Mouse (Mus musculus): ENCODE data around the gene Obscn. TPM values are rescaled to one million over a fixed set of nuclear protein-coding genes. Genes with fewer than 3 reads are reported as not detected.

Gene Obscn
- total and polyA plus RNA-seq, 2 experiments from 2014 or later: 0.38 to 2.1 TPM

- Histone ChIP-seq H3K4me2 (ENCODE audit: low read depth, low read length, poor library complexity, severe bottlenecking) (no peak overlapping the region), H3K27me3 (ENCODE audit: insufficient read depth, low read length) (no peaks in the 10 kb centered on the region), H3K4me3 (ENCODE audit: low read depth, low read length) (no peak overlapping the region), H3K9ac (replicated peaks; ENCODE audit: low read length, poor library complexity, severe bottlenecking) (no peak overlapping the region), H3K36me3 (ENCODE audit: insufficient read depth, low read length) (no peaks in the 10 kb centered on the region), H3K27ac (ENCODE audit: low read depth, low read length) (no peak overlapping the region), H3K4me1 (ENCODE audit: insufficient read depth, low read length) (no peaks in the 10 kb centered on the region), H3K9me3 (ENCODE audit: low read length) (no peaks in the 10 kb centered on the region)
- 62% methylated on average over 4 of the region's 4 CpGs for WGBS
- DNase-seq (ENCODE audit: low spot score): no peak
- TF ChIP-seq CTCF (IDR thresholded peaks at IDR 0.05): peak; percentile 33; the same call in 1 of the 2 replicates
- no peak for ATAC-seq (ENCODE audit: low FRiP score)
Measured at GRCm38 (mm10) chr11:59094213-59094612, 42.0 kb downstream of the Obscn start.

- no peaks in the 10 kb centered on the region for H3K27me3 ChIP-seq (ENCODE audit: insufficient read depth, low read length)
- no peak overlapping the region for H3K27ac ChIP-seq (ENCODE audit: low read depth, low read length)
- DNase-seq (ENCODE audit: low spot score): no peak
- no peak overlapping the region for H3K4me3 ChIP-seq (ENCODE audit: low read depth, low read length)
- WGBS: 87% methylated on average over 10 of the region's 10 CpGs
- no peak overlapping the region for H3K9ac ChIP-seq (replicated peaks; ENCODE audit: low read length, poor library complexity, severe bottlenecking)
- no peak for TF ChIP-seq CTCF (IDR thresholded peaks at IDR 0.05)
- no peak overlapping the region for H3K4me2 ChIP-seq (ENCODE audit: low read depth, low read length, poor library complexity, severe bottlenecking)
- no peaks in the 10 kb centered on the region for H3K9me3 ChIP-seq (ENCODE audit: low read length)
- ATAC-seq (ENCODE audit: low FRiP score): no peak
- no peaks in the 10 kb centered on the region for H3K4me1 ChIP-seq (ENCODE audit: insufficient read depth, low read length)
- no peaks in the 10 kb centered on the region for H3K36me3 ChIP-seq (ENCODE audit: insufficient read depth, low read length)
Measured at GRCm38 (mm10) chr11:59087581-59087980, 48.6 kb downstream of the Obscn start.

GRCm38 (mm10) chr11:59085200-59085599 lies 51.0 kb downstream of the Obscn start:
- no peak for DNase-seq (ENCODE audit: low spot score)
- Histone ChIP-seq H3K4me2 (ENCODE audit: low read depth, low read length, poor library complexity, severe bottlenecking) (no peak overlapping the region), H3K9me3 (ENCODE audit: low read length) (no peaks in the 10 kb centered on the region), H3K4me1 (ENCODE audit: insufficient read depth, low read length) (no peaks in the 10 kb centered on the region), H3K36me3 (ENCODE audit: insufficient read depth, low read length) (no peaks in the 10 kb centered on the region), H3K9ac (replicated peaks; ENCODE audit: low read length, poor library complexity, severe bottlenecking) (no peak overlapping the region), H3K27me3 (ENCODE audit: insufficient read depth, low read length) (no peaks in the 10 kb centered on the region), H3K4me3 (ENCODE audit: low read depth, low read length) (no peak overlapping the region), H3K27ac (ENCODE audit: low read depth, low read length) (no peak overlapping the region)
- no peak for ATAC-seq (ENCODE audit: low FRiP score)
- no peak for TF ChIP-seq CTCF (IDR thresholded peaks at IDR 0.05)
- WGBS: 83% methylated on average over 6 of the region's 6 CpGs

- ATAC-seq (ENCODE audit: low FRiP score): no peak
- Histone ChIP-seq H3K27me3 (ENCODE audit: insufficient read depth, low read length) (no peaks in the 10 kb centered on the region), H3K4me2 (ENCODE audit: low read depth, low read length, poor library complexity, severe bottlenecking) (no peak overlapping the region), H3K9ac (replicated peaks; ENCODE audit: low read length, poor library complexity, severe bottlenecking) (no peak overlapping the region), H3K9me3 (ENCODE audit: low read length) (no peaks in the 10 kb centered on the region), H3K36me3 (ENCODE audit: insufficient read depth, low read length) (no peaks in the 10 kb centered on the region), H3K4me1 (ENCODE audit: insufficient read depth, low read length) (no peaks in the 10 kb centered on the region), H3K27ac (ENCODE audit: low read depth, low read length) (no peak overlapping the region), H3K4me3 (ENCODE audit: low read depth, low read length) (no peak overlapping the region)
- WGBS: 91% methylated on average over 3 of the region's 3 CpGs
- TF ChIP-seq CTCF (IDR thresholded peaks at IDR 0.05): no peak
- DNase-seq (ENCODE audit: low spot score): no peak
Measured at GRCm38 (mm10) chr11:59083125-59083524, 53.1 kb downstream of the Obscn start.

GRCm38 (mm10) chr11:59078311-59078710 lies 57.9 kb downstream of the Obscn start:
- H3K27ac ChIP-seq (ENCODE audit: low read depth, low read length): no peak overlapping the region
- H3K4me1 ChIP-seq (ENCODE audit: insufficient read depth, low read length): no peaks in the 10 kb centered on the region
- H3K4me2 ChIP-seq (ENCODE audit: low read depth, low read length, poor library complexity, severe bottlenecking): no peak overlapping the region
- no peak for ATAC-seq (ENCODE audit: low FRiP score)
- H3K4me3 ChIP-seq (ENCODE audit: low read depth, low read length): no peak overlapping the region
- H3K9ac ChIP-seq (replicated peaks; ENCODE audit: low read length, poor library complexity, severe bottlenecking): no peak overlapping the region
- no peaks in the 10 kb centered on the region for H3K9me3 ChIP-seq (ENCODE audit: low read length)
- 89% methylated on average over 11 of the region's 11 CpGs for WGBS
- no peaks in the 10 kb centered on the region for H3K27me3 ChIP-seq (ENCODE audit: insufficient read depth, low read length)
- H3K36me3 ChIP-seq (ENCODE audit: insufficient read depth, low read length): no peaks in the 10 kb centered on the region
- TF ChIP-seq CTCF (IDR thresholded peaks at IDR 0.05): no peak
- no peak for DNase-seq (ENCODE audit: low spot score)

- 91% methylated on average over 2 of the region's 2 CpGs for WGBS
- H3K27ac ChIP-seq (ENCODE audit: low read depth, low read length): no peak overlapping the region
- no peak overlapping the region for H3K9ac ChIP-seq (replicated peaks; ENCODE audit: low read length, poor library complexity, severe bottlenecking)
- no peak for TF ChIP-seq CTCF (IDR thresholded peaks at IDR 0.05)
- H3K4me3 ChIP-seq (ENCODE audit: low read depth, low read length): no peak overlapping the region
- H3K4me2 ChIP-seq (ENCODE audit: low read depth, low read length, poor library complexity, severe bottlenecking): no peak overlapping the region
- ATAC-seq (ENCODE audit: low FRiP score) (no peak), DNase-seq (ENCODE audit: low spot score) (peak; percentile 17)
- H3K36me3 ChIP-seq (ENCODE audit: insufficient read depth, low read length): no peaks in the 10 kb centered on the region
- no peaks in the 10 kb centered on the region for H3K9me3 ChIP-seq (ENCODE audit: low read length)
- no peaks in the 10 kb centered on the region for H3K4me1 ChIP-seq (ENCODE audit: insufficient read depth, low read length)
- H3K27me3 ChIP-seq (ENCODE audit: insufficient read depth, low read length): no peaks in the 10 kb centered on the region
Measured at GRCm38 (mm10) chr11:59070321-59070720, 65.9 kb downstream of the Obscn start.

Data from midbrain, postnatal 0 days (tissue).